Mouse (Mus musculus) cortical plate, adult 2 months (tissue): ENCODE results near the gene Usp54. TPM values are rescaled to one million over a fixed set of nuclear protein-coding genes. Genes with fewer than 3 reads are reported as not detected.

Source experiments
- H3K27ac ChIP-seq: fragments of 200-500 bp; 2 replicates; pipeline ENCODE4 v1.5.1; 2012; ENCODE audit warnings: low read length, control low read depth, inconsistent platforms; ENCODE audit not compliant: insufficient read depth
- H3K4me1 ChIP-seq: fragments of 200-500 bp; 2 replicates; pipeline ENCODE4 v1.6.1; 2011; ENCODE audit warnings: low read length; ENCODE audit not compliant: control insufficient read depth, insufficient read depth
- H3K4me3 ChIP-seq: fragments of 200-500 bp; 2 replicates; pipeline ENCODE4 v1.5.1; 2011; ENCODE audit warnings: mild to moderate bottlenecking, low read length, control low read depth; ENCODE audit not compliant: insufficient read depth
- CTCF ChIP-seq: fragments of 200-500 bp; IDR thresholded peaks from 2 replicates; pipeline ENCODE4 v1.5.1; 2011; ENCODE audit warnings: mild to moderate bottlenecking, control low read depth, low read length; ENCODE audit not compliant: insufficient read depth; ENCODE audit errors: extremely low read depth
- POLR2A ChIP-seq: fragments of 200-500 bp; IDR thresholded peaks from 2 replicates; pipeline ENCODE4 v1.6.1; 2011; ENCODE audit warnings: mild to moderate bottlenecking, low read length, control low read depth; ENCODE audit not compliant: insufficient read depth; ENCODE audit errors: extremely low read depth
- polyA plus RNA-seq: library from polyadenylated mRNA; depleted of rRNA; stranded (reverse); fragments of >200 nt; gene quantifications from 2 replicates; pipeline ENCODE4 v1.2.3, GENCODE M21; 2012; rRNA removed

The Usp54 gene
- polyA plus RNA-seq, 1 experiment: 47.8 TPM

DNA sequence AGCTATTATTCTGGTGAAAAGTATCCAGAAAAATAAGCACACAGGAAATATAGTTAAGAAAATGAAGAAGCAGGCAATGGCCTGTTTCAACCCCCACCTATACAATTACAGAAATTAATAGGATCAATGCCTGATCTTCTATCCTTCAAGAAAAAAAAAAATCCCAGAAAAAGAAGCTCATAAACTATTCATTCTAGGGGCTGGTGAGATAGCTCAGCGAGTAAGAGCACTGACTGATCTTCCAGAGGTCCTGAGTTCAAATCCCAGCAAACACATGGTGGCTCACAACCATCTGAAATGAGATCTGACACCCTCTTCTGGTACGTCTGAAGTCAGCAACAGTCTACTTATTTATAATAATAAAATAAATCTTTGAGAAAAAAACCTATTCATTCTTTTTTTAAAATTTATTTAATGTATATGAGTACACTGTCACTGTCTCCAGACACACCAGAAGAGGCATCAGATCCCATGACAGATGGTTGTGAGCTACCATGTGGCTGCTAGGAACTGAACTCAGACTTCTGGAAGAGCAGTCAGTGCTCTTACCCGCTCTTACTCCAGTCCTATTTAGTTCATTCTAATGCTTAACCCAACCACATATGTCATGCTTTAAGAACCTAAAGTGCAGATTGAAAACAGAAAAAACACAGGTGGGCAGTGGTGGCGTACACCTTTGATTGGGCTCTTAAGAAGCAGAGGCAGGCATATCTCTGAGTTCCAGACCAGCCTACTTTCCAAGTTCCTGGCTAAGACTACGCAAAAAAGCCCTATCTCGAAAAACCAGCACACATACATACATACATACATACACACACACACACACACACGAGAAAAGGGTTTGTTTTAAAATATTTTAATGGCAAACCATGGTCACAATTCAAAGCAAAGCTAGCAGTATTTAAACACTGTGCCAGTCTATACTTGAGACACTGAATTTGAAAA is 96.1 kb downstream of the Usp54 start:
- TF ChIP-seq CTCF (no peak), POLR2A (no peak)
- Histone ChIP-seq H3K4me1 (no peaks in the 10 kb centered on the region; the same call in 1 of the 2 replicates), H3K27ac (no peak overlapping the region), H3K4me3 (peak overlapping the region; percentile 92; the same call in 1 of the 2 replicates)

DNA sequence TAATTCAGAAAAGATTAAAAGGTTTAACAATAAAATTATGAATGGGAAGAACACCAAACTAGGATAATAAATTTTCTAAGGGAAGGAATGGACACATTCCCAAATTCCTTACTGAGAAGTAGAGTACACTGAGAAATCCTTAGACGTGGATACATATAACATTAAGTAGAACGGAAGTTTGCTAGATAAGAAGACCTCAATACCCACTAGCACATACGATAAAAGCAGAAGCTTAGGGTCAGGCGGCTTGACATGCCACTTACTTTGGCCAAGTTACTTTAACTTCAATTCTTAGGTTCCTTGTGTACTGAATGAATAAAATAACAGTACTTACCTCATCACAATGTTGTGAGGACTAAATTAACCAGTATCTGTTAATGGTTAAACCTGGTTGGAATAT is 111.2 kb downstream of the Usp54 start:
- TF ChIP-seq CTCF (no peak), POLR2A (no peak)
- Histone ChIP-seq H3K4me1 (no peaks in the 10 kb centered on the region), H3K27ac (no peak overlapping the region), H3K4me3 (no peak overlapping the region)

DNA sequence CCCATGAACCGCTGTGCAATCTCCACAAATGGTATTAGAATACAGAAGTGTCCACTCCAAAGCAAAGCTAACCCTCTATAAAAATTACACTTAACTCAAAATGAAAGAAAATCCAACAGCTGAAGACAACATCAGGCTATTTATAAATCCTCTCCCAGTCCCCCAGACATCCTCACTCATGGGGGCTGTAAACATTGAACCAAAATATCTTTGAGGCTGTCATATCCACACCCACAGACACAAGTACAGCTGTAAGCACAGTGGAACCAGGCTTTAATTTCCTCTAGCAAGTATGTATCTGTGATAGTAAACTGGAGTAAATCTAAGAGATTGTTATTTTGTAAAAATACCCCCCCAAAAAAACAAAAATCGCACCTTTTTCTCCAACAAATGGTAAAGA is 120.7 kb downstream of the Usp54 start:
- H3K27ac ChIP-seq: no peak overlapping the region
- H3K4me1 ChIP-seq: no peaks in the 10 kb centered on the region
- no peak for TF ChIP-seq POLR2A
- no peak for TF ChIP-seq CTCF
- H3K4me3 ChIP-seq: no peak overlapping the region

DNA sequence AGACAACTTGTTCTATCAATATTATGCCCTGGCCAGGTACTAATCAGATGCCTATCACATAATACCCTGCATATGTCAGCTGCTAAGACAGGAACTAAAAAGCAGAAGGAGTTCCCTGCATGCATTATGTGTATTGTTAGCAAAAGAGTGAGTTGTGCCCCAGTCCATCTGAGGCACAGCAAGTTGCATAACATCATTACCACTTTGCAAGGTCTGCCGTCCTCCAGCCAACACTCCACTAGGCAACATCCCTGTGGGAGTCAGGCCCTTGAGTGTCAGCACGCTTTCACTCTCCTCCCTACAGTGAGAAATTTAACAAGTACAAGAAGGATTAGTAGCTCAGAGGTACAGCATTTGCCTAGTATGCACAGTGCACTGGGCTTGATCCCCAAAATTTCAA is 132.4 kb downstream of the Usp54 start:
- no peak overlapping the region for H3K27ac ChIP-seq
- TF ChIP-seq CTCF: no peak
- no peak for TF ChIP-seq POLR2A
- no peak overlapping the region for H3K4me3 ChIP-seq
- H3K4me1 ChIP-seq: no peaks in the 10 kb centered on the region; the same call in 1 of the 2 replicates

DNA sequence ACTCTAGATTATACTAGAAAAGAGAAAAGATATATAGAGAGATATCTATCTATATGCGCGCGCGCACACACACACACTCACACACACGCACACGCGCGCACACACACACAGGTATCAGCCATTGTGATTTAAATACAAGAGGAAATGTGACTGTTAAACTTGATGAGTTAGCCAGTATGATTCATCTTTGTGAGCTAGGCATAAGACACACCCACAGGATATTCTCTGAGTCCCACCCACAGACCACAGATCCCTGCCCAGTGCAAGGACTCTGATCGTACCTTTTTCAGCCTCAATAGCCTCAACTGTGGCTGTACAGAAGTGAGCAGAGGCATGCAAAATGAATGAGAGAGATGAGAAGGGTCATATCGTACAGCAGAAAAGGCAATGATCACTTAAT is 137.9 kb downstream of the Usp54 start:
- H3K4me1 ChIP-seq: no peaks in the 10 kb centered on the region; the same call in 1 of the 2 replicates
- H3K27ac ChIP-seq: no peak overlapping the region
- H3K4me3 ChIP-seq: no peak overlapping the region
- no peak for TF ChIP-seq POLR2A
- TF ChIP-seq CTCF: no peak

DNA sequence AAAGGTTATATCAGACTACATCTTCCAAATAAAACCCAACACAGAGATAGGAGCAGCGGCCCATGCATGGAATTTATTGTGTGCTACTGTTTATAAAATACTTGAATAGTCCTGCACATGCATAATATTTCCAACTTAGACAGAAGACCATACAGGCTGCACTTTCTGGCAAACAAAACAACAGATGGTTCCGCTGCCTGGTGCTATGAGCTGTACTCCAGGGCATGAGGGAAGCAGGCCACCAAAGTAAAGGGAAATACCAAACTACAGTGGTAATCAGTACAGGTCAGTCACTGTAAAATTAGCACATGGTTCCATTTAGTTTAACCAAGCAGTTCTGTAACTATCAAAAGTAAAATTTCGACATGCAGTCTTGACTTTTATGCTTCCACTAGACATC is 140.9 kb downstream of the Usp54 start:
- Histone ChIP-seq H3K4me1 (no peaks in the 10 kb centered on the region), H3K4me3 (no peak overlapping the region), H3K27ac (no peak overlapping the region)
- TF ChIP-seq POLR2A: no peak
- TF ChIP-seq CTCF: no peak

Other genes with a start within 250 kb of the Usp54 start
- 44.9 and 45.4 TPM in 2 replicates for gene Mrps16, start 247.4 kb downstream of the Usp54 start, polyA plus RNA-seq
- gene Cfap70, start 188.8 kb downstream of the Usp54 start, polyA plus RNA-seq: 1.5 and 3.3 TPM in 2 replicates
- 86.0 and 89.0 TPM in 2 replicates for gene Anxa7, start 160.9 kb downstream of the Usp54 start, polyA plus RNA-seq
- 0.33 and 0.42 TPM in 2 replicates for gene Mss51, start 144.2 kb downstream of the Usp54 start, polyA plus RNA-seq
- gene Ppp3cb, start 94.5 kb downstream of the Usp54 start, polyA plus RNA-seq: 162 and 167 TPM in 2 replicates
- gene Myoz1, start 15.5 kb upstream of the Usp54 start, polyA plus RNA-seq: not detected in 2 replicates
- gene Synpo2l, start 27.3 kb upstream of the Usp54 start, polyA plus RNA-seq: 0.11 and 0.19 TPM in 2 replicates
- gene Sec24c, start 33.2 kb upstream of the Usp54 start, polyA plus RNA-seq: 77.2 and 79.3 TPM in 2 replicates
- 14.9 and 16.3 TPM in 2 replicates for gene Fut11, start 53.9 kb upstream of the Usp54 start, polyA plus RNA-seq
- gene Chchd1, start 61.9 kb upstream of the Usp54 start, polyA plus RNA-seq: 84.9 and 85.9 TPM in 2 replicates
- 174 and 185 TPM in 2 replicates for gene Zswim8, start 66.5 kb upstream of the Usp54 start, polyA plus RNA-seq
- 22.9 and 26.7 TPM in 2 replicates for gene Ndst2, start 93.5 kb upstream of the Usp54 start, polyA plus RNA-seq
- gene Camk2g, start 153.0 kb upstream of the Usp54 start, polyA plus RNA-seq: 287 and 303 TPM in 2 replicates
- gene Plau, start 195.6 kb upstream of the Usp54 start, polyA plus RNA-seq: 4.2 and 5.2 TPM in 2 replicates